Mouse (Mus musculus): Measurements from ENCODE around the gene Mgrn1. TPM values are rescaled to one million over a fixed set of nuclear protein-coding genes. Genes with fewer than 3 reads are reported as not detected.

Gene Mgrn1
- polyA plus RNA-seq, 1 experiment from 2014 or later, result 128 TPM

DNA sequence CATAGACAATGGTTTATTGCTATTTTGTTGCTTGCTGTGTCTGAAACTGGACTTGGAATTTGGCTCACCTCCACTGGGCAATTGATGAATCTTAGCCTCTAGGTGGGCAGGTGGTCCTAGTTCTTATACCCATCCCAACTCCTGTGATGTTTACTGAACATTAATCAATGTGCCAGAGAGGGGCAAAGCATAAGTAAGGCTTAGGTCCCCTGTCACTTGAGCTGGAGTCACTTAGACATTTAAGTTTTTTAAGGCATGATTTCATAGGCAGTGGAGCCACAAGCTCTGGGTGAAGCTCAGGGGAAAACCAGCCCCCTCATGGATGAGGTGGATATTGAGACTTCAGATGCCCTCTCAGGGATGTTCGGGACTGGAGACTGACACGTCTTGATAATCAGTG lies 52.4 kb downstream of the Mgrn1 start, which contains the start of gene Nudt16l1:
TSS of gene Nudt16l1 (plus strand) at position 301 of the 400 bp plus-strand sequence.
- peak within 1 kb of the TSS; percentile 90 for H3K4me2 ChIP-seq (ENCODE audit: low read depth, low read length)
- H3K9me3 ChIP-seq (replicated peaks; ENCODE audit: control insufficient read depth, low read length), result no peaks in the 10 kb centered on the region
- H3K27ac ChIP-seq (ENCODE audit: low read length), result peak within 1 kb of the TSS; percentile 83
- H3K27me3 ChIP-seq (ENCODE audit: control insufficient read depth, insufficient read depth, low read length), result no peaks in the 10 kb centered on the region
- peak within 1 kb of the TSS; percentile 93 for H3K9ac ChIP-seq (ENCODE audit: low read length)
- peak within 1 kb of the TSS; percentile 83 for H3K4me3 ChIP-seq (ENCODE audit: low read length)
- peaks cover 13% of the 10 kb centered on the region for H3K4me1 ChIP-seq (ENCODE audit: control insufficient read depth, insufficient read depth, low read length)
- peaks cover 44% of the 10 kb centered on the region for H3K36me3 ChIP-seq (ENCODE audit: control insufficient read depth, insufficient read depth)
- no peak for ATAC-seq (replicated peaks; ENCODE audit: extremely low read depth, insufficient read depth, low FRiP score)
- WGBS, result 3% methylated on average over 2 of the region's 2 CpGs

- no peaks in the 10 kb centered on the region for H3K27me3 ChIP-seq (ENCODE audit: control insufficient read depth, insufficient read depth, low read length)
- H3K9me3 ChIP-seq (replicated peaks; ENCODE audit: control insufficient read depth, low read length), result no peaks in the 10 kb centered on the region
- peaks cover 13% of the 10 kb centered on the region for H3K4me1 ChIP-seq (ENCODE audit: control insufficient read depth, insufficient read depth, low read length)
- H3K4me2 ChIP-seq (ENCODE audit: low read depth, low read length), result peak overlapping the region; percentile 90
- H3K9ac ChIP-seq (ENCODE audit: low read length), result peak overlapping the region; percentile 93
- peaks cover 41% of the 10 kb centered on the region for H3K36me3 ChIP-seq (ENCODE audit: control insufficient read depth, insufficient read depth)
- under 1% methylated on average over 28 of the region's 28 CpGs for WGBS
- peak overlapping the region; percentile 83 for H3K27ac ChIP-seq (ENCODE audit: low read length)
- peak; percentile 96 for ATAC-seq (replicated peaks; ENCODE audit: extremely low read depth, insufficient read depth, low FRiP score)
- peak overlapping the region; percentile 83 for H3K4me3 ChIP-seq (ENCODE audit: low read length)
Observed at GRCm38 (mm10) chr16:4938989-4939388, 52.9 kb downstream of the Mgrn1 start.

DNA sequence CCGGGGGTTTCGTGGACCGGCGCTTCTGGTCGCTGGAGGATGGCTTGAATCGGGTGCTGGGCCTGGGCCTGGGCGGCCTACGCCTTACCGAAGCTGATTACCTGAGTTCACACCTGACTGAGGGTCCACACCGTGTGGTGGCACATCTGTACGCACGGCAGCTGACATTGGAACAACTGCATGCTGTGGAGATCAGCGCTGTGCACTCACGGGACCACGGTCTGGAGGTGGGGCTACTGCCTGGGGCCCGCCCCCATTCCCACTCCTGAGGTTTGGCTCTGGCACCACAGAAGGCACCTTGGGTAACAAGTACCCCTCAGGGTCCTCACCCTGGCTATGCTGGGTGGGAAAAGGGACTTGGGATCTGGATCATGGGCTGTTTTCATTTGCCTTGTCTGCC lies 53.4 kb downstream of the Mgrn1 start:
- Histone ChIP-seq H3K9me3 (replicated peaks; ENCODE audit: control insufficient read depth, low read length) (no peaks in the 10 kb centered on the region), H3K4me2 (ENCODE audit: low read depth, low read length) (peak overlapping the region; percentile 90), H3K27ac (ENCODE audit: low read length) (peak overlapping the region; percentile 83), H3K4me3 (ENCODE audit: low read length) (peak overlapping the region; percentile 83), H3K9ac (ENCODE audit: low read length) (peak overlapping the region; percentile 93), H3K4me1 (ENCODE audit: control insufficient read depth, insufficient read depth, low read length) (peaks cover 13% of the 10 kb centered on the region), H3K27me3 (ENCODE audit: control insufficient read depth, insufficient read depth, low read length) (no peaks in the 10 kb centered on the region), H3K36me3 (ENCODE audit: control insufficient read depth, insufficient read depth) (peaks cover 37% of the 10 kb centered on the region)
- WGBS, result 2% methylated on average over 16 of the region's 16 CpGs
- peak; percentile 61 for ATAC-seq (replicated peaks; ENCODE audit: extremely low read depth, insufficient read depth, low FRiP score)

GRCm38 (mm10) chr16:4940311-4940850 lies 54.3 kb downstream of the Mgrn1 start:
- H3K4me2 ChIP-seq (ENCODE audit: low read depth, low read length), result no peak overlapping the region
- peak overlapping the region; percentile 93; the same call in 1 of the 2 replicates for H3K9ac ChIP-seq (ENCODE audit: low read length)
- H3K4me1 ChIP-seq (ENCODE audit: control insufficient read depth, insufficient read depth, low read length), result peaks cover 13% of the 10 kb centered on the region
- H3K4me3 ChIP-seq (ENCODE audit: low read length), result no peak overlapping the region
- peaks cover 27% of the 10 kb centered on the region for H3K36me3 ChIP-seq (ENCODE audit: control insufficient read depth, insufficient read depth)
- H3K27me3 ChIP-seq (ENCODE audit: control insufficient read depth, insufficient read depth, low read length), result no peaks in the 10 kb centered on the region
- no peaks in the 10 kb centered on the region for H3K9me3 ChIP-seq (replicated peaks; ENCODE audit: control insufficient read depth, low read length)
- ATAC-seq (replicated peaks; ENCODE audit: extremely low read depth, insufficient read depth, low FRiP score), result no peak
- WGBS, result 91% methylated on average over 10 of the region's 10 CpGs
- no peak overlapping the region; the same call in 1 of the 2 replicates for H3K27ac ChIP-seq (ENCODE audit: low read length)

GRCm38 (mm10) chr16:4941016-4941415 lies 55.0 kb downstream of the Mgrn1 start:
- Histone ChIP-seq H3K4me1 (ENCODE audit: control insufficient read depth, insufficient read depth, low read length) (peaks cover 10% of the 10 kb centered on the region), H3K27me3 (ENCODE audit: control insufficient read depth, insufficient read depth, low read length) (no peaks in the 10 kb centered on the region), H3K27ac (ENCODE audit: low read length) (no peak overlapping the region), H3K9ac (ENCODE audit: low read length) (no peak overlapping the region), H3K36me3 (ENCODE audit: control insufficient read depth, insufficient read depth) (peaks cover 27% of the 10 kb centered on the region), H3K9me3 (replicated peaks; ENCODE audit: control insufficient read depth, low read length) (no peaks in the 10 kb centered on the region), H3K4me3 (ENCODE audit: low read length) (no peak overlapping the region), H3K4me2 (ENCODE audit: low read depth, low read length) (no peak overlapping the region)
- no peak for ATAC-seq (replicated peaks; ENCODE audit: extremely low read depth, insufficient read depth, low FRiP score)

GRCm38 (mm10) chr16:4942868-4943267 lies 56.8 kb downstream of the Mgrn1 start:
- ATAC-seq (replicated peaks; ENCODE audit: extremely low read depth, insufficient read depth, low FRiP score), result no peak
- Histone ChIP-seq H3K4me2 (ENCODE audit: low read depth, low read length) (no peak overlapping the region), H3K9me3 (replicated peaks; ENCODE audit: control insufficient read depth, low read length) (no peaks in the 10 kb centered on the region), H3K4me1 (ENCODE audit: control insufficient read depth, insufficient read depth, low read length) (peaks cover 8% of the 10 kb centered on the region), H3K27ac (ENCODE audit: low read length) (no peak overlapping the region), H3K9ac (ENCODE audit: low read length) (no peak overlapping the region), H3K27me3 (ENCODE audit: control insufficient read depth, insufficient read depth, low read length) (no peaks in the 10 kb centered on the region), H3K4me3 (ENCODE audit: low read length) (no peak overlapping the region), H3K36me3 (ENCODE audit: control insufficient read depth, insufficient read depth) (peaks cover 19% of the 10 kb centered on the region)
- 95% methylated on average over 8 of the region's 8 CpGs for WGBS

GRCm38 (mm10) chr16:4943431-4943830 lies 57.4 kb downstream of the Mgrn1 start:
- no peaks in the 10 kb centered on the region for H3K27me3 ChIP-seq (ENCODE audit: control insufficient read depth, insufficient read depth, low read length)
- H3K36me3 ChIP-seq (ENCODE audit: control insufficient read depth, insufficient read depth), result peaks cover 25% of the 10 kb centered on the region
- no peaks in the 10 kb centered on the region for H3K9me3 ChIP-seq (replicated peaks; ENCODE audit: control insufficient read depth, low read length)
- 93% methylated on average over 3 of the region's 3 CpGs for WGBS
- no peak overlapping the region for H3K9ac ChIP-seq (ENCODE audit: low read length)
- H3K4me3 ChIP-seq (ENCODE audit: low read length), result no peak overlapping the region
- no peak overlapping the region for H3K27ac ChIP-seq (ENCODE audit: low read length)
- no peak overlapping the region for H3K4me2 ChIP-seq (ENCODE audit: low read depth, low read length)
- ATAC-seq (replicated peaks; ENCODE audit: extremely low read depth, insufficient read depth, low FRiP score), result no peak
- peaks cover 7% of the 10 kb centered on the region for H3K4me1 ChIP-seq (ENCODE audit: control insufficient read depth, insufficient read depth, low read length)

DNA sequence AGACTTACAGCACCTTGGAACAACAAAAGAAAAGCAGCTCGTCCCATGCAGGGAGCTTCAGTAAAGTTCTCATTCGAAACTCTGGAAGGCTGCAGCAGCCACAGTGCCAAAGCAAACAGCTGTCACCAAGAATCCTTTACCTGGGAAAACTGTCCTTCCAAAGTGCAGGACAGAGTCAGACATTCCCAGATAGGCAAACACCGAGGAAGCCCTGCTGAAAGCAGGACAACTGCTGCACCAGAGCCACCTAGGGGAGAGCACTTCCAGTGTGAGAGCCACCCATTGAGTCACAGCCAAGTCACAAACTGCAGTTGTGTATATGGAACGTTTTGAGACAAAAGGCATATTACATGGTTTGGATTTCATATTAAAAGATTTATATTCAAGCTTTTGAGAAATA lies 59.4 kb downstream of the Mgrn1 start:
- ATAC-seq (replicated peaks; ENCODE audit: extremely low read depth, insufficient read depth, low FRiP score), result no peak
- Histone ChIP-seq H3K27me3 (ENCODE audit: control insufficient read depth, insufficient read depth, low read length) (no peaks in the 10 kb centered on the region), H3K9me3 (replicated peaks; ENCODE audit: control insufficient read depth, low read length) (no peaks in the 10 kb centered on the region), H3K36me3 (ENCODE audit: control insufficient read depth, insufficient read depth) (peaks cover 26% of the 10 kb centered on the region), H3K4me1 (ENCODE audit: control insufficient read depth, insufficient read depth, low read length) (no peaks in the 10 kb centered on the region), H3K4me2 (ENCODE audit: low read depth, low read length) (no peak overlapping the region), H3K9ac (ENCODE audit: low read length) (no peak overlapping the region), H3K4me3 (ENCODE audit: low read length) (no peak overlapping the region), H3K27ac (ENCODE audit: low read length) (no peak overlapping the region)
- 74% methylated on average over 4 of the region's 4 CpGs for WGBS

DNA sequence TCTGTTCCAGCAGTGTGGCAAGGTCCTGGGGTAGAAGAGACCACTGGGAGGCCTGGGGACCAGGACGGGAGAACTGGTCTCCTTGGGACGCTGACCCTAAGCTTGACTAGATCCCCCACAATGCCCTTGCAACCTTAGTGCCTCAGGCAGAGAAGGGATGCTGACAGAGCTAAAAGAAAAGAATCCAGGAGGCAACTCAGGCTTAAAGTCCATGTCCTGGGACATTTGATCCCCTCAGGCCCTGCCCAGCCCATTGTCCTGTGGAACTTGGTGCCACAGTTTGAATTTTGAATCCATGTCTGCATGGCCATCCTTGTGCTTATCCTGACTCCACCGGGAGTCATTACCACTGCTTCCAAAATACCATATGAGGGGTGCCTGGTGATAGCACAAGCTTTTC lies 60.1 kb downstream of the Mgrn1 start:
- H3K9ac ChIP-seq (ENCODE audit: low read length), result no peak overlapping the region
- H3K27ac ChIP-seq (ENCODE audit: low read length), result no peak overlapping the region
- peaks cover 26% of the 10 kb centered on the region for H3K36me3 ChIP-seq (ENCODE audit: control insufficient read depth, insufficient read depth)
- H3K27me3 ChIP-seq (ENCODE audit: control insufficient read depth, insufficient read depth, low read length), result no peaks in the 10 kb centered on the region
- H3K4me3 ChIP-seq (ENCODE audit: low read length), result no peak overlapping the region
- no peaks in the 10 kb centered on the region for H3K4me1 ChIP-seq (ENCODE audit: control insufficient read depth, insufficient read depth, low read length)
- 87% methylated on average over 3 of the region's 3 CpGs for WGBS
- ATAC-seq (replicated peaks; ENCODE audit: extremely low read depth, insufficient read depth, low FRiP score), result no peak
- H3K9me3 ChIP-seq (replicated peaks; ENCODE audit: control insufficient read depth, low read length), result no peaks in the 10 kb centered on the region
- no peak overlapping the region for H3K4me2 ChIP-seq (ENCODE audit: low read depth, low read length)

Measured in heart, embryonic 16.5 days (tissue).